Mouse (Mus musculus): ENCODE data around the gene Gpr146. TPM values are rescaled to one million over a fixed set of nuclear protein-coding genes. Genes with fewer than 3 reads are reported as not detected.

The Gpr146 gene
- total RNA-seq, 2 experiments from 2014 or later = 6.3 to 6.7 TPM

DNA sequence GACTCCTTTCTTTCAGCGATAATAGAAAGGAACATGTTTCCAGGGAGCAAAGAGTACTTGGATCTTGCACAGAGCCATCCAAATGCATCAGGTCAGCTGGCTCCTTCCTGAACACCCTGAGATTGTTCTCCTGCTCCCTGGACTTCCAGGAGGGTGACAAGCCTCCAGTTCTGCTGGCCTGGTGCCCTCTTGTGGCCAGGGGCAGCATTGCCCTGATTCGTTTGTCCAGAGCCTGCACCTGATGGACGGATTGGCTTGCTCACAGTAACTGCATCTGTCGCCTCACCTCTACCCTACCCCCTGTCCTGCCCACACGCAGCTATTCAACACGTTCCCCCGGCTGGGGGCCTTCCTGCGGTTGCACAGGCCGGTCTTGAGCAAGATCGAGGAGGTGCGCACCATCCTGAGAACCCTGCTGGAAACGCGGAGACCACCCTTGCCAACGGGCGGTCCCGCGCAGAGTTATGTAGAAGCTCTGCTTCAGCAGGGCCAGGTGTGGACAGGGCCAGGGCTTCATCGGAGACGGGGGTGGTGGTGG lies 22.2 kb upstream of the Gpr146 start:
- ATAC-seq (replicated peaks; ENCODE audit: poor library complexity) = peak; percentile 71

DNA sequence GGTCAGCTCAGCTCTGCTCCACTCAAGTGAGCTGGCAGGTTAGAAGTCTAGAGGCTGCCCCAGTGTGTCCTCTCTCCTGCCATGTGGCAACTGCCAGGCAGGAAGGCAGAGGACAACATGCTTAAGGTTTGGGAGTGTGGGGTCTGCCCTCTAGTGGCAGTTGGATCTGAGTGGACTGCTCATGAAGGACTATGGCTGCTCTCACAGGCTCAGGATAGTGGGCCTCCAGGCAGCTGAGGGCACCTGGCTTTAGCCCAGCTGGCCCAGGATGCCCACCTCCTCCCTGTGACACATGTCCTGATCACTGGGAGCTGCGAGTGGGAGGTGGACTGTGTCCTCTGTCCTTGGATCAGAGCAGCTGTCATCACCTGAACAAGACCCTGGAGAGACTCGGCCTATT lies 18.8 kb upstream of the Gpr146 start:
- peak; percentile 79 for ATAC-seq (replicated peaks; ENCODE audit: poor library complexity)

DNA sequence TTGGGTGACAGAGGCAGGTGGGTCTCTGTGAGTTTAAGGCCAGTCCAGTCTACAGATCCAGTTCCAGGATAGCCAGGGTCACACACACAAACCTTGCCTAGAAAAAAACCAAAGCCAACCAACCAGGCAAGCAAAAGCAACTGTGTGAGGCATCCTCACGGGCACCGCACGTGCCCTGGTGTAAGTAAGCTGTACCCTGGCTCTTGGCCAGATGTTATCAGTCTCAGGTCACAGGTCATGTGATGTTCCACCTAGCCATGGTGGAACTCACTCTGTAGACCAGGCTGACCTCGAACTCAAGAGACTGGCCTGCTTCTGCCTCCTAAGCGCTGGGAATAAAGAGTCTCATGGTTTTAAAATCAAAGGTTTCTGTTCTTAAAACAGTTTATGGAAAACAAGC lies 18.3 kb upstream of the Gpr146 start:
- no peak for ATAC-seq (replicated peaks; ENCODE audit: poor library complexity)

DNA sequence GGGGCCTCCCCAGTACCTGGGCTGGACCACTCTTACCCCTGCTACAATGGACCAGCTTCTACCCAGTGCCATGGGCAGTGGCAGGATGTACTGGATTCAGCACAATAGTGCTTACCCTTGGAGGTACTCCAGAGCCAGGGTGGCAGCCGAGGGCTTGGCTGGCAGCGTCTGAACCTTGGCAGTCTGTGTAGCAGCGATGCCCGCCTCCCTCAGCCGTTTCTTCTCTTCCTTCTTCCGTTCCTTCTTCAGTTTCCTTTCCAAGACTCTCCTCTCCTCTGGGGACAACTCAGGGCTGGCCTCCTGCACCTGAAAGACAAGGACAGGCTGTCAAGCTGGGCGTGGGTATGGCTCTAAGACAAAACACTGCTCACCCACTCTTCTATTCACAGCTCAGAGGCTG lies 13.6 kb upstream of the Gpr146 start:
- no peak for ATAC-seq (replicated peaks; ENCODE audit: poor library complexity)

DNA sequence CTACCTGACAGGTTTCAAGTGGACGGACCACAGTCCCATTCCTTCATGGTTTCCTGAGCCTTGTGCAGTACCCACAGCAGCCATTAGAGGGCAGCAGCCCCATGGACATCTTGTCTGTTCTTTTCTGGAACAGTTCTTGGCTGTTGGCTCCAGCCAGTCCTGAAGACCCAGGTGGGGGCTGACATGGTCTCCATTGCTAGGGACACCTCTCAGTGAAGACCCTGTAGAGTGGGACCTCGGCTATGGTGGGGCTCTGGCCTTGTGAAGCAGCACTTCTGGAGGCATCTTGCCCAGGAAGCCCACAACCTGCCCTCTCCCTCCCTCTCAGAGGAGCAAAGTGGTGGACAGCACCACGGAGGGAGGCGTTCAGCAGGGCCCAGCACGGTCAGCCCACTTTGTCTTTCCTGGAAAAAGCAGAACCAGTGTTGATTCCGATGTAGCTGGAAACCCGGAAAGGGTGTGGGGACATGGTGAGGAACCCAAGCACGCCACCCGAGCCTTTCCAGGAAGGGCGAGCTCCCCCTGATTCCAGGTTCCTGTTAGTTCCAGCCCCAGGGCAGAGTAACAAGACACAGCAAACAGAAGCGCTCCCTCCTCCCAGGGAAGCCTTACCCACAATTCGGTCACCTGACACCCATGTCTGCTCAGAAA lies 13.1 kb upstream of the Gpr146 start:
- peak; percentile 71 for ATAC-seq (replicated peaks; ENCODE audit: poor library complexity)

DNA sequence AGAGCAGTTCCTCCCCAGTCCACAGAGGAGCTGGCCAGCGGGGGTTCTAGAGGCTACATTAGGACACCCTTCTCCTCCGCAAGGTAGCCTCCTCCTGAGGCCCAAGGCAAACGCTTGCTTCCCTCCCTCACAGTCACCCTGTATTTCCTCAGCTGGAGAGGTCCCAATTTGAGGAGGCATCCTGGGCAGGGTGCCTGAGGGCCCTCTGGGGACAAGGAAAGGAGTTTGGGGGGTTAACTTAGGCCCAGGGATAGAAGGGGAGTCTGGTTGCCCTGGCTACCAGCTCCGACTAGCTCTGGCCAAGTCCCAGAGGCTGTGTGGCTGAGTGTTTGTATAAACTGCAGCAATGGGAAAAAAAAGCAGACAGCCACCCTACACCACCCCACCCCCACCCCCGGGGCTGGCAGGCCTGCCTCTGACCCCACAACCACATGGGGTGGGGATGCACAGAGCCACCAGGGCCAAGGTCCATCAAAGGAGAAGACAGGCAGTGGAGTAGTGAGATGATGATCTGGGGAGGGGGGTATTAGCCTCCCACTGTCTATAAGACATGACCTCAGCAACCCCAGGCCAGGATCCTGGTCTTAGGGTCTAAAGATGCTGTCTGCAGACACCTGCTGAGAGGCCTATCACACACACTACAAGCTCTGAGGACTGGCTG lies 12.5 kb upstream of the Gpr146 start:
- no peak for ATAC-seq (replicated peaks; ENCODE audit: poor library complexity)

DNA sequence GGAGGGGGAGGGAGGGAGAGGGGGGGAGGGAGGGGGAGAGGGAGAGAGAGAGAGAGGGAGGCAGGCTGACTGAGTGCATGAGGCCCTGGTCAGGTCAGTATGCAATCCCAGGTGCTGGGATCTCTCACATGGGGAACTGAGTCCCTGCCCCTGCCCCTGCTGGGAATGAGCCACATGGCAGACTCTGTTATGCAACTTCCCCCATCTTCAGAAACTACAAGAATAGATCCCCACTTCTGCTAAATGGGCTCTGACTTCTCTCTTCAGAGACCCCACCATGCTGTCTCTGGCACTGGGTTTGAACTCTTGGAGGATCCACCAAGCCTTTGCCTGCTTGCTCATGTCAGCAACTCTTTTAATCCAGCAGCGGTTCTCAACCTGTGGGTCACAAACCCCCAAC lies 11.7 kb upstream of the Gpr146 start:
- peak; percentile 59 for ATAC-seq (replicated peaks; ENCODE audit: poor library complexity)

DNA sequence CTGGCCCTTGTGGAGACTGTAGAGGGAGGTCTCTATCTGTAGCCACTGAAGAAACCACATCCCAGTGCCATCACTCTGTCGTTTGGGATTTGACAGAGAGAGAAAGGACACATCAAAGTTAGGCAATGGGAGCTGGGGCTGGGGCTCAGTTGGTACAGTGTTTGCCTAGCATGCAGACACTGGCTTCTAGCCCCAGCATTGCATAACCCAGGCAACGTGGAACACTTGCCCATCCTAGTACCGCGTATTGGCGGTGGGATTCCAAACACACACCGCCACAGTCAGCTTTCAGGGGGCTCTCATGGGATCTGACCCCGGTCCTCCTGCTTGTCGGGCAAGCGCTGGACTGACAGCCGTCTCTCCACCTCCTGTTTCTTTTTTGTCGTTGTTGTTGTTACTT lies 11.0 kb upstream of the Gpr146 start:
- peak; percentile 30 for ATAC-seq (replicated peaks; ENCODE audit: poor library complexity)

DNA sequence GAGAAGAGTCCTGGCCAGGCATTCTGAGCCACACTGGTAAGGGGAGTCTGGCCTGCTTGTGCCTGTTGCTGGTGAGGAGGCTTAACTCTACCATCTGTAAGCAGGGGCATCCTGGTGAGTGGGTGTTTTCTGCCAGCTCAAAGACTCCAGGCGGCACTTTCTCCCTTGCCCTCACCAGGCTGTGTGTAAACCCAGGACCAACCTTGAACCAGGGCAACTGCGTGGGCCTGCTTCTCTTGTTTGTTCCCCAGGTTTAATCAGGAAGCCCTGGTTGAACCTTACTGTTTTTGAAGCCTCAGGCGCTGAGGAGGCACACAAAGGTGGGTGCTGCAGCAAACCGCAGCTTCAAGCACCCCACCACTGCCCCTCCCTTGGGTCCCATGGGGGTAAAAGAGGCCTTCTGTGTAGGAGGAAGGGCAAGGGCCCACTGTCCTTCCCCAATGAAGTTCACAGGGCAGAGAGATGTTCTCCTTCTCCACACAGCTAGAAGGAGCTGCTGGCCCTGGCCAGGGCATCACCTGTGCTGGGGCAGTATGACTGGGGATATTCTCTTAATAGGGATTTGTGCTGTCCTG lies 9.5 kb upstream of the Gpr146 start:
- no peak for ATAC-seq (replicated peaks; ENCODE audit: poor library complexity)

DNA sequence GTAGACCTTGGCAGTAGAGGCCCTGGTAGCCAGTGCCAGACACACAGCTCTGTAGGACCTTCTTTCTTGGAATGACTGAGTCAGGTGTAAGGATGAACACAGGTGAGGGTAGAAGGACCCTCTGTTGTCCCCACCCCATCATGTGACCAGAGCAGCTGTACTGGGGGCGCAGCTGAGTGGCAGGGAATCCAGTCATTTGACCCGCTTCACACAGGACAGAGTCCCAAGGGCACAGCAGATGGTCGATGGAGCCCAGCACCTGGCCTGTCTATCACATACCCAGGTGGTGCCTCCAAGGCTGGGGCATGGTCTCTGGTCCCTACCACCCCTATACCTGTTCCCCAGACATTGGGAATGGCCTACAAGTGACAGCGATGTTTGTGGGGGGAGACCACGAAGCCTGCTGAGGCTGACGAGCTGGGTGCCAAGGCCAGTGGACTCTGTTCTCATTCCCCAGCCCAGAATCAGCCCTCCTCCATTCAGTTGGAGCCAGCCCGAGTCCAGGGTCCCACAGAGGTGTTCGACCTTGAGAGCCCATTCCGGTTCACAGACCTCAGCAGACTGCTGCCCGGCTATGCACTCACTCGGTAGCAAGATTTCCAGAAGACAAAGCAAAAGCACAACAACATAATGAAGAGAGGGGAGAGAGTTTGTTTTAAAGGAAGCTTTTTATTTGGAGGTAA lies 8.7 kb upstream of the Gpr146 start:
- no peak for ATAC-seq (replicated peaks; ENCODE audit: poor library complexity)

DNA sequence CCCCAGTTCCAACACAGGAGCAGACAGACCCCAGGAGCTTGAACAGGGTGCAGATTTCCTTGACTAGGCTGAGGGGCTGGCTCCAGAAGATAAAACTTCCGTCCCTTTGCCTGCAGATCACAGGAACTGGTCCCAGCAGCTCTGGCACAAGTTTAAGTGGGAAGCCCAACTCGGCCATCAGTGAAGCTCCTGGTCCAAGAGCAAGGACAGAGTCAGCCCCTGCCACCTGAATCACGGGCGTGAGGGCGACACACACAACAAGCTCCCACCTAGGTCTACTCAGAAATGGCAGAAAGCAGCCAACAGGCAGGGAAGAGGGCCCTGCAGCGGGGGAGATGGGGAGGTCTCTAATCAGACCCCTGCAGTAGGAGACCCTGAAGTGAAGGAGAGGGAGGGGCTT lies 7.2 kb upstream of the Gpr146 start:
- ATAC-seq (replicated peaks; ENCODE audit: poor library complexity) = no peak

DNA sequence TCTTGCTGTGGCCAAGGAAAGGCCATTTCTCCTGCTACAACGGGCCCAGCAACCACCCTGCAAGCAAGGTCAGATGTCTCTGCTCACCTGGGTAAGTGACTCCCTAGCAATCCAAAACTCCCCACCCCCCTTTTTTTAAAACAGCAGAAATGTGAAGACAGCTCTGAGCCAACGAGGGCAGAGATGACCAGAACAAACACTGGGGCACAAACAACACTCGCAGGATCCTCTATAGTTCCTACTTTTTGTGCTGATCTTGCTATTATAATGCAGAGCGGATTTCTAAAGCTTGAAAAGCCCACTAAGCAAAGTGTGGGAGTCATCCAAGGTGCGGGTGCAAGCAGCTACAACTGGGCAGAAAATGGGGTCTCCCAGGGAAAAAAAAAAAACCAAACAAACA lies 6.4 kb upstream of the Gpr146 start:
- ATAC-seq (replicated peaks; ENCODE audit: poor library complexity) = no peak

DNA sequence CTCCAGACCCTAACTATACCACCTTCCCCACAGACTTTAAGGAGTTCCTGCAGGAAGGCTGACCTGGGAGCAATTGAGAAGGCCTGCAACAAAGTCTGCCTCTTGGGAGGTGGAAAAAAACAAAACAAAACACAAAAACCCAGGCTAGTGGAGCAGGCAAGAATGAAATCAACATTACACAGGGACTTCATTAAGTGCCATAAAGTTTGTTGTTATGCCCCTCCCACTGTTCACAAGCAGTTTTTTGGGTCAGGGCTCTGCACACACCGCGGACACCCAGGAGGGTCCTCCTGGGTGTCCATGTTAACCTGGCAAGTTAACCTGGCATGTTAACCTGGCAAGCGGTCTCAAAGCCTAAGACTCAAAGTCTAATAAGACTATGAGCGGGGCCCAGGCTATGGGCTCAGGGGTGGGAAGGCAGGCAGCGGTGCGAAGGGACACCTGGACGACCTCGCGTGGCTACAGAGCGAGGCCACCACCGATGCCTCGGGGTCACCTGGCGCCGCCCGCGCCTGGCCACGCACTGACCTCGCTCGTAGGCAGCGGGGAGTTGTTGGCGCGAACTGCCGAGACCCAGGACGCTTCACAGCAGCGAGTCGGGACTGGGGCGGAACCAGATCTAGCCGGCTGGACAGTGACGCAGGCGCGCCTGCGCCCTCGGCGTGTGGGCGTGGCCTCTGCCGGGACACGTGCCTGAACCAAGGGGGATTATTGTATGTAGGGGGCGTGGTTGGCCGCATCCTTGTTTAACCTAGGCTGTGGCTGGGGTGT lies 5.7 kb upstream of the Gpr146 start:
- peak; percentile 92 for ATAC-seq (replicated peaks; ENCODE audit: poor library complexity)

DNA sequence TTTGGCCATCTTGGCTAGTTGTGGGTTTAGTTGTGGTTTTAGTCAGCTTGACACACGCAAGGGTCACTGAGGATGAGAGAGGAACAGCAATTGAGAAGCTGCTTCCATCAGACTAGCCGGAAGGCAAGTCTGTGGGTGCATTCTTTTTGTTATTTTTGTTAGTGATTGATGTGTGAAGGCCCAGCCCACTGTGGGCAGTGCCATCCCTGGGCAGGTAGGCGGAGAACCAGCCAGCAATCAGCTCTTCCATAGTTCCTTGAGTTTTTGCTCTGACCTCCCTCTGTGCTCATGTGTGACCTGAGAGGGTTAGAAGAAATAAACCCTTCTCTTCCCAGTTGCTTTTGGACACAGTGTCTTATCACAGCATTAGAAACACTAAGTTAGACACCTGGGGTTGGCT lies 4.4 kb upstream of the Gpr146 start:
- no peak for ATAC-seq (replicated peaks; ENCODE audit: poor library complexity)

DNA sequence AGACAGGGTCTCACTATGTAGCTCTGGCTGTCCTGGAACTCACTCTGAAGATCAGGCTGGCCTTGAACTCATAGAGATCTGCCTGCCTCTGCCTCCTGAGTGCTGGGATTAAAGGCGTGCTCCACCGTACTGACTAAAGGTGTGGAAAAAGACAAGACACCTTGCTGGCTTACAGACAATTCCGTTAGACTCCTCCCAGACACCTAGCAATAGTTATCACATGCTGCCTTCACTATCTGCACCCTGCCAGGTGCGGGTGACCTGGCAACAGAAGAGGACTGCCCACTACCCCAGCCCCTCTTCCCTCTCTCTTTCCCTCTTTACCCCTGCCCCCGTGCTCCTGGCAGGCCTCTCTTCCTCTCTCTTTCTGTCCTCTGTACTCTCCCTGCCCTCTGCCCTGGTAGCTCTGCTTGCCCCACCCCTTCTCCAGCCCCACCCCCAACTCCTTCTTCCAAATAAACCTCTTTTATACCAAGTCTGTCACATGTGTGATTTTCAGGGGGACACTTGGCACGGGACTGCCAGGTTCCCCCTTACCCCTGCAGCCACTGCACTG lies 3.5 kb upstream of the Gpr146 start:
- no peak for ATAC-seq (replicated peaks; ENCODE audit: poor library complexity)

DNA sequence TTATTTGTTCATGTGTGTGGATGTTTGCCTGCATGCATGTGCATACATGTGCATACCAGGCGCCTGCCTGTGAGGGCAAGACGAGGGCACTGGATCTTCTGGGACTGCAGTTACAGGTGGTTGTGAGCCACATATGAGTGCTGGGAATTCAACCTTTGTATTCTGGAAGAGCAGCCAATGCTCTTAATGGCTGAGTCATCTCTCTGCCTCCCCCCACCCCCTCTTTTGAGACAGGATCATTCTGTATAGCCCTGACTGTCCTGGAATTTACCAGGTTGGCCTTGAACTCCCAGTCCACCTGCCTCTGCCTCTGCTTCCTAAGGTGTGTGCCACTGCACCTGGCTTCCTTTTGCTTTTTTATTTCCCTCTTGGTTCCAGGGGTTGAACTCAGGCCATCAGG lies 2.7 kb upstream of the Gpr146 start:
- no peak for ATAC-seq (replicated peaks; ENCODE audit: poor library complexity)

DNA sequence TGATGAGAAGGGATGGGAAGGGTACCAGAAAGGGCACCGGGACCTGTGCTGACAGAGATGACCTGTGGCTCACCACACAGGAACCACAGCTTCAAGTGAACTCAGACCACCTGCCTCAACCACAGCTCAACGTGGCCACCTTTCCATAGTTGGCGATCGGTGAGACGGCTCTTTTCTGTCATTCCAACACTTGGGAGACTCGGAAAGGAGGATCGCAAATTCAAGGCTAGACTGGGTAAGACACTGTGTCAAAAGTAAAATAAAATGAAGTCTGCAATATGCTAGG lies 717 bp downstream of the Gpr146 start:
- ATAC-seq (replicated peaks; ENCODE audit: poor library complexity) = no peak

DNA sequence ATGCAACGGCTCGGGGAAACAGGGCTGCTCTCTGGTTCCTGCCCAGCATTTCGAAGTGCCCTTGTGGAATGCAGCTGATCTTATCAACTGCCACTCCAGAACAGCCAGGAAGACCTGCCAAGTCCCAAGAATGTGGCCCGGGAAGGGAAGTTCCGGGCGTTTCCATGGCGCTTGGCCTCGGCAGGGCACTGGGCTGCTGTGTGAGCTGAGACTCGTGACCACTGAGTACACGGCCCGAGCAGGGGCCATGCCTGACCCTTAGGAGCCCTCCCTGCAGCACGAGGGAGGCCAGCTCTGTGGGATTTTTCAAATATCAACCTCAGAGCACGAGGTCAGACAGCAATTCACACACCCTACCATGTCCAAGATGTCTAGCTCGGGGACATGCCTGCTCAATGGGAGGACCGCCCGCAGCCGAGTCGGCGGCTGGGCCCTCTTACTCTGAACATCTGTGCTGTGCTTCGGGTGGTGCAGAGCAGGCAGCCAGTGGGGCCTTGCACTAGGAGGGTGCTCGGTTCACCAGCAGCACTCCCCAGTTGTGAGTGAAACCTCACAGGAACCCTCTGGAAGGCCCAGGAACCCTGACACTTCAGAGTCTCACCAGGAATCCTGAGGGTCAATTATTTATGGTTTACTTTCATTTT lies 1.6 kb downstream of the Gpr146 start:
- no peak for ATAC-seq (replicated peaks; ENCODE audit: poor library complexity)

DNA sequence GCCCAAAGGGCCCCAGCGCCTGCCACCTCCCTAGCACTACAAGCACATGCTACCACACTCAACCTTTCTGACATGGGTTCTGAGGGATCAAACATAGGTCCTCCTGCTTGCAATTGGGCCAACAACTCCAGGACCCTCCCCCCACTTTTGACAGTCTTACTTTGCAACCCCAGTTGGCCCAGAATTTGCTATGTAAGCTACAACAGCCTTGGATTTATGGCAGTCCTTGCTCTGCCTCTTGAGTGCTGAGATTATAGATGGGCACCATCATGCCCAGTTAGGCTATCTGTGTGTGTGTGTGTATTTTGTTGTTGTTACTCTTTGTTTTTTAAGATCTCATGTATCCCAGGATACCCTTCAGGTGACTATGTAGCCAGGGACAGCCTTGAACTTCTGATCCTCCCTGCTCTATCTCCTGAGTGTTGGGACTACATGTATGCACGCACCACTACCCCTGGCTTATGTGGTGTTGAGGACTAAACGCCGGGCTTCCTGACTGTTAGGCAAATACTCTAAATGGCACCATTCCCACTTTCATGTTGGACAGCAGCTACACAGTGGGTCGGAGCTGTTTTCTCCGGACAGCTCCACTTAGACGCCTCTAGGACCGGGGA lies 2.4 kb downstream of the Gpr146 start:
- peak; percentile 2 for ATAC-seq (replicated peaks; ENCODE audit: poor library complexity)
